Mouse (Mus musculus) heart, embryonic 15.5 days (tissue): Measurements from ENCODE around the gene Pank3. TPM values are rescaled to one million over a fixed set of nuclear protein-coding genes. Genes with fewer than 3 reads are reported as not detected.
"Not testable (repeated sequence)": the region's sequence is repeated elsewhere in the genome, so short reads cannot be mapped to it uniquely, and the experiment has no call there.

Source experiments
- ATAC-seq: fragments of 200-750 bp; cut with Nextera tagmentation; replicated peaks from 2 replicates; pipeline ENCODE4 v1.8.0; 2017; ENCODE audit warnings: low read depth, moderate TSS enrichment; ENCODE audit not compliant: insufficient number of reproducible peaks, insufficient read depth, low FRiP score
- H3K27ac ChIP-seq: fragments of 300-500 bp; sonication (generic); 2 replicates; pipeline ENCODE4 v1.5.1; 2015; ENCODE audit warnings: mild to moderate bottlenecking, inconsistent platforms
- H3K27me3 ChIP-seq: fragments of 300-500 bp; sonication (generic); 2 replicates; pipeline ENCODE4 v1.6.1; 2015; ENCODE audit warnings: inconsistent platforms
- H3K36me3 ChIP-seq: fragments of 300-500 bp; sonication (generic); 2 replicates; pipeline ENCODE4 v1.6.1; 2015; ENCODE audit warnings: mild to moderate bottlenecking, inconsistent platforms
- H3K4me1 ChIP-seq: fragments of 300-500 bp; sonication (generic); replicated peaks from 2 replicates; pipeline ENCODE4 v1.6.1; 2015; ENCODE audit warnings: inconsistent platforms
- H3K4me2 ChIP-seq: fragments of 300-500 bp; sonication (generic); 2 replicates; pipeline ENCODE4 v1.6.1; 2015; ENCODE audit warnings: inconsistent platforms, mild to moderate bottlenecking, moderate library complexity
- H3K4me3 ChIP-seq: fragments of 300-500 bp; sonication (generic); 2 replicates; pipeline ENCODE4 v1.5.1; 2015; ENCODE audit warnings: mild to moderate bottlenecking, inconsistent platforms
- H3K9ac ChIP-seq: fragments of 300-500 bp; sonication (generic); 2 replicates; pipeline ENCODE4 v1.6.1; 2015; ENCODE audit warnings: mild to moderate bottlenecking, inconsistent platforms
- H3K9me3 ChIP-seq: fragments of 300-500 bp; sonication (generic); replicated peaks from 2 replicates; pipeline ENCODE4 v1.6.1; 2016; ENCODE audit warnings: inconsistent platforms
- WGBS: fragments of 180-500 bp; shearing (Covaris S2); methylation state at CpG from one replicate; pipeline ENCODE4 v1.1.7; 2015; ENCODE audit warnings: mixed read lengths; 5-methylcytosine and 5-hydroxymethylcytosine counted together
- polyA plus RNA-seq: library from polyadenylated mRNA; unstranded; fragments of >200 nt; fragmentation: Nextera tagmentation; extraction: Ambion mirVana; gene quantifications from 2 replicates; pipeline ENCODE4 v1.2.1, GENCODE M21; 2015

Pank3 gene
- polyA plus RNA-seq, 1 experiment from 2014 or later: 8.3 TPM

DNA sequence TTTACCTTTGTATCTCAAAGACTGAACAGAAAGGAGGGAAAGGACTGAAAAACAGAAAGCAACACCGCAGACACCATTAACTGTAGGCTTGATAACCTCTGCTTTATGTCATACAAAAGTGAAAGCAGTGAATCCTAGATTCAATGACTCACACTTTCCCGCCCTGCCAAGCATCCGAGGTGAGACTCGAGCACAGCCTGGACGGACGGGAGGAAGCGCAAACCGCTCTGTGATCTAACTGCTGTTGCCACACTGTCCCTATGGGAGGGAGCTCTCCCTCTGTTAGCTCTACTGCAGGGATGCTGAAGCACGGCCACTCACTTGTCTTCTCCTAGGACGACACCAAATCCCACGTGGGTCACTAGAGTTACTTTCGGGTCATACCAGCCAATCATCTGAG is 47.0 kb downstream of the Pank3 start:
- Histone ChIP-seq H3K9me3 (no peaks in the 10 kb centered on the region), H3K4me3 (no peak overlapping the region), H3K27ac (no peak overlapping the region), H3K4me1 (no peaks in the 10 kb centered on the region), H3K27me3 (no peaks in the 10 kb centered on the region), H3K36me3 (peaks cover 88% of the 10 kb centered on the region), H3K4me2 (no peak overlapping the region), H3K9ac (no peak overlapping the region)
- WGBS: 82% methylated on average over 12 of the region's 12 CpGs
- ATAC-seq: no peak

GRCm38 (mm10) chr11:35827714-35828113 is 58.4 kb downstream of the Pank3 start:
- H3K4me2 ChIP-seq: no peak overlapping the region
- ATAC-seq: no peak
- H3K9me3 ChIP-seq: no peaks in the 10 kb centered on the region
- H3K4me3 ChIP-seq: no peak overlapping the region
- H3K27me3 ChIP-seq: no peaks in the 10 kb centered on the region
- no peak overlapping the region for H3K9ac ChIP-seq
- no peak overlapping the region for H3K27ac ChIP-seq
- peaks cover 69% of the 10 kb centered on the region for H3K36me3 ChIP-seq
- H3K4me1 ChIP-seq: 0 out of 2 replicates have a peak, but pooled peaks cover 6% of the 10 kb centered on the region
- WGBS: 90% methylated on average over 6 of the region's 6 CpGs

DNA sequence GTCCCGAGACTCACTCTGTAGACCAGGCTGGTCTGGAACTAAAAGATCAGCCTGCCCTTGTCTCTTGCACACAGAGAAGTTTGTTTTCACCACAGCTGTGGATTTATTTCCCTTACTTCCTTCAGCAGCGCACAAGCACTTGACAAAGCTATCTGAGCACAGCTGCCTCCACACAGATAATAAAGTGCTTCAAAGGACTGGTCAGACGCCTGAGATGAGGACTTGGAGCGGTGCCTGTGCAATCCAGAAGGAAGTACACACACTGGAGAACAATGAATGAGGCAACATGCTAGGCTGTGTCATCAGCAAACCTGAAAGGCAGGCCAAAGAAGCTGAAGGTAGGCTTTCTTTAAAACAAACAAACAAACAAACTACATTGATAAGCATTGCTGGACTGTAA is 62.9 kb downstream of the Pank3 start:
- H3K4me3 ChIP-seq: no peak overlapping the region
- H3K4me2 ChIP-seq: no peak overlapping the region
- H3K27me3 ChIP-seq: no peaks in the 10 kb centered on the region
- no peak overlapping the region for H3K27ac ChIP-seq
- no peak for ATAC-seq
- no peak overlapping the region for H3K9ac ChIP-seq
- H3K9me3 ChIP-seq: no peaks in the 10 kb centered on the region
- H3K36me3 ChIP-seq: peaks cover 34% of the 10 kb centered on the region
- 35% methylated on average over 4 of the region's 4 CpGs for WGBS
- H3K4me1 ChIP-seq: peaks cover 14% of the 10 kb centered on the region

- ATAC-seq: no peak
- 73% methylated on average over 6 of the region's 6 CpGs for WGBS
- H3K4me2 ChIP-seq: peak overlapping the region; percentile 63
- H3K4me1 ChIP-seq: peaks cover 19% of the 10 kb centered on the region
- H3K27ac ChIP-seq: no peak overlapping the region
- no peaks in the 10 kb centered on the region for H3K27me3 ChIP-seq
- peak overlapping the region; percentile 80 for H3K4me3 ChIP-seq
- H3K9me3 ChIP-seq: no peaks in the 10 kb centered on the region
- H3K36me3 ChIP-seq: peaks cover 23% of the 10 kb centered on the region
- peak overlapping the region; percentile 71 for H3K9ac ChIP-seq
Observed at GRCm38 (mm10) chr11:35833270-35833669, 64.0 kb downstream of the Pank3 start.

DNA sequence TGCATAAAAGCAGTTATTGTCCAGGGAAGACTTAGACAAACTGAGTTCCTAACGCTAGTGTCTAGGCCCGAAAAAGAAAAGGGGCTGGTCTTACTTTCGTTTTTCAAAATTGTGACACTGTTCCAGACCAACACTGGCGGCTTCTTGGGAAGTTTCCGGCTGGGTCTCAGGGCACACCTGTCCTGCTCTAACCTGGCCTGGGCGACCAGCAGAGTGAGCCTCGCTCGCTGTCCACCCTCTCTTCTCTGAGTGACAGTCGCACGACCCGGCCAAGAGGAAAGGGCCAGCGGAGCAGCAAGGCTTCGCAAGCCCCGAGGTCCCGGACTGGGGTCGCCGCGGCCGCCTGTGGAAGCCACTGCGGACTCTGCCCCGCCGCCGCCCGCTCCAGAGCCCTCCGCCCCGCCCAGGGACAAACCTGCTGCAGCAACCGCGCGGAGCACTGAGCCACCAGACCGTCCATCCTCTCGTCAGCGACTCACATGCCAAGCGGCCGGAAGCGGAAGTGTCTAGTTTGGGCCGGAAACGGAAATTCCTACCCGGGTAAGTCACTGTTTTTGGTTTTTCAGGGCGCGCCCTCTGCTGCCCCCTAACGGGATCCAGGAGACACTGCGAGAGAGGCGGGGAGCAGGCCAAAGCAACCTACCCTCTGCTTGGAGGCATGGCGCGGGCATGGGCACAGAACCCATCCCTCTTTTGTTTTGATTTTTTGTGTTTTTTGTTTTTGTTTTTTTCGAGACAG is 64.9 kb downstream of the Pank3 start, which contains the start of gene Rars:
Gene Rars, minus strand, starts transcription at position 485 of the 739 bp plus-strand sequence.
- peak within 1 kb of the TSS; percentile 35; the same call in 1 of the 2 replicates for H3K27ac ChIP-seq

GRCm38 (mm10) chr11:35837156-35838126 is 68.2 kb downstream of the Pank3 start:
- Histone ChIP-seq H3K9ac (no peak overlapping the region), H3K36me3 (0 out of 2 replicates have a peak, but pooled peaks cover under 1% of the 10 kb centered on the region), H3K27ac (no peak overlapping the region), H3K4me1 (peaks cover 14% of the 10 kb centered on the region), H3K9me3 (no peaks in the 10 kb centered on the region), H3K4me2 (peak overlapping the region; percentile 83), H3K4me3 (peak overlapping the region; percentile 49; the same call in 1 of the 2 replicates), H3K27me3 (no peaks in the 10 kb centered on the region)
- 63% methylated on average over 5 of the region's 5 CpGs for WGBS
- ATAC-seq: no peak

More for the DNA sequence above, 64.9 kb downstream of the Pank3 start, which contains the start of gene Rars:
- Histone ChIP-seq H3K9ac (peak within 1 kb of the TSS; percentile 71), H3K4me1 (peaks cover 19% of the 10 kb centered on the region), H3K36me3 (peaks cover 14% of the 10 kb centered on the region; the same call in 1 of the 2 replicates), H3K27me3 (no peaks in the 10 kb centered on the region), H3K4me3 (peak within 1 kb of the TSS; percentile 80), H3K4me2 (peak within 1 kb of the TSS; percentile 63), H3K9me3 (no peaks in the 10 kb centered on the region)
- peak; percentile 74 for ATAC-seq
- 1% methylated on average over 45 of the region's 46 CpGs for WGBS

GRCm38 (mm10) chr11:35838345-35839338 is 69.4 kb downstream of the Pank3 start:
- peaks cover 7% of the 10 kb centered on the region for H3K4me1 ChIP-seq
- peak overlapping the region; percentile 35; the same call in 1 of the 2 replicates for H3K27ac ChIP-seq
- peak overlapping the region; percentile 54; the same call in 1 of the 2 replicates for H3K9ac ChIP-seq
- no peaks in the 10 kb centered on the region for H3K36me3 ChIP-seq
- WGBS: 27% methylated on average over 28 of the region's 28 CpGs
- H3K27me3 ChIP-seq: no peaks in the 10 kb centered on the region
- H3K4me2 ChIP-seq: peak overlapping the region; percentile 83
- H3K4me3 ChIP-seq: peak overlapping the region; percentile 49
- no peaks in the 10 kb centered on the region for H3K9me3 ChIP-seq
- ATAC-seq: peak; percentile 89

DNA sequence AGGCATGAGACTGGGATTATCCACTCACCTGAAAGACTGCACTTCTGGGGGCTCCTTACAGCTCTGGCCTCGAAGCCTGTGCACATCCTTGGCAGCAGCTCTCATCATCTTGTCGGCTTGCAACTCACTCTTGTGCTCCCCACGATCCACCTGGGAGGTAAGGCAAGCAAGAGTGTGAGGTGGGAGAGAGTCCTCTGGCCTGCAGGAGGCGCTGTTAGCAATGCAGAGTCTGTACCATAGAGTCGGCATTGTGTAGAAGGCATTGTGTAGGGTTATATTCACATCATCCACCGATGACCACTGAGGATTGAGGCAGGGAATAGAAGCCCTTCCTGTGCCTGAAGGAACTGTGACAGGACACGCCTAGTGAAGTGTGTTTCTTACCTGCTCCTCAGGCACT is 71.0 kb downstream of the Pank3 start:
- ATAC-seq: no peak

DNA sequence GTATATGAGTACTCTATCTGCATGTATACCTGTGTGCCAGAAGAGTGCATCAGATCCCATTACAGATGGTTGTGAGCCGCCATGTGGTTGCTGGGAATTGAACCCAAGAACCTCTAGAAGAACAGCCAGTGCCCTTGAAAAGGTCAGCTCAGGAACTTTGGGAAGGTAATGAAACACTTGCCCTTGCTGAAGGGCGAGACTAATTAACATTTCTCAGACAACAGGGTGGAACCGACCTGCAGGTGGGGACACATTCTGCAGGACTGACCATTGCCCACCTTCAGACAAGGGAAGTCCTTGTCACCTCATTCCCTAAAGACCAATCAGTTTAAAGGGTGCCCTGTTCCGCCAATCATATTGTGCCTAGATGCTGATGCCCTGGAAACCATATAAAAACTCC is 71.5 kb downstream of the Pank3 start:
- WGBS: 87% methylated on average over 4 of the region's 4 CpGs
- H3K9me3 ChIP-seq, H3K9ac ChIP-seq, H3K4me2 ChIP-seq, H3K36me3 ChIP-seq, ATAC-seq, H3K27ac ChIP-seq, H3K4me3 ChIP-seq, H3K27me3 ChIP-seq, H3K4me1 ChIP-seq: not testable (repeated sequence)

More for the DNA sequence above, 71.0 kb downstream of the Pank3 start:
- H3K4me1 ChIP-seq: peaks cover 5% of the 10 kb centered on the region; the same call in 1 of the 2 replicates
- H3K9me3 ChIP-seq: no peaks in the 10 kb centered on the region
- no peak overlapping the region for H3K4me2 ChIP-seq
- H3K27me3 ChIP-seq: no peaks in the 10 kb centered on the region
- H3K9ac ChIP-seq: no peak overlapping the region
- H3K4me3 ChIP-seq: no peak overlapping the region
- no peaks in the 10 kb centered on the region for H3K36me3 ChIP-seq
- H3K27ac ChIP-seq: no peak overlapping the region
- WGBS: 72% methylated on average over 7 of the region's 7 CpGs
